Mouse (Mus musculus): Measurements from ENCODE around the gene Gpr27. TPM values are rescaled to one million over a fixed set of nuclear protein-coding genes. Genes with fewer than 3 reads are reported as not detected.

Gene Gpr27
- polyA plus RNA-seq (2014; fragmentation: Illumina TruSeq; extraction: RNeasy Lipid Tissue Mini Kit (QIAGEN cat#74804); ENCODE audit: low read depth, low replicate concordance): 4.3 TPM

GRCm38 (mm10) chr6:99692206-99692915, at the start of gene Gpr27:
TSS of gene Gpr27 (plus strand) at chr6:99692679.

GRCm38 (mm10) chr6:99666318-99667171, 25.9 kb upstream of the Gpr27 start, which contains the start of the genes Eif4e3 and Gm20696:
TSS of gene Eif4e3 (minus strand) at chr6:99666771.
TSS of gene Gm20696 (minus strand) at chr6:99666797.

DNA sequence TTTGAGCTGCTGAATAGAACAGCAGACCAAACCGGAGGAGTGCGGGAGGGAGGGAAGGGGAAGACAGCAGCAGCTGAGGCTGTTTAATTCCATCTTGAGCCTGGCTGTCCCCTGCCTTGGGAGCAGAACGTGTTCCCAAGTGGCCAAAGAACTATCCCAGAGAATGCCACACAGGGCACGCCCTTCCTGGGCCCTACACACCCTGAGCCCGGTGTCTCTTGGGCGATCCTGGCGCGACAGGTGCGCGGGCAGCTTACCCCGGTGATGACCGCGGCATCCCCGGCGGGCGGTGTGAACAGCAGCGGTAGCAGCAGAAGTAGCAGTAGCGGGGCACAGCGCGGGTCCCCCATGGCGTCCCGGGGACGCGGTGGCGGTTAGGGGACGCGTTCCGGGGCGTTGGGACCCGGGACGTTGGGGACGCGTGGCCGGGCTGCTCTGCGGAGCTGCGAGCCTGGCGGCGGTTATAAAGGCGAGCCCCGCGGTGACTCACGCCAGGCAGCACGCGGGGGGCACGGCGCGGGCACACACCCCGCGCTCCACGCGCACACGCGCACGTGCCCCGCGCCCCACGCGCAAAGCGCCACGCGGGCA, 33.6 kb downstream of the Gpr27 start, which contains the start of gene Prok2:
TSS of gene Prok2 (minus strand) at position 422 of the 591 bp plus-strand sequence.

Other genes with a start within 250 kb of the Gpr27 start
- 102 TPM for gene Foxp1, start 170.0 kb upstream of the Gpr27 start, polyA plus RNA-seq (2014; fragmentation: Illumina TruSeq; extraction: RNeasy Lipid Tissue Mini Kit (QIAGEN cat#74804); ENCODE audit: low read depth, low replicate concordance)
- 15.9 TPM for gene Eif4e3, start 25.9 kb upstream of the Gpr27 start, polyA plus RNA-seq (2014; fragmentation: Illumina TruSeq; extraction: RNeasy Lipid Tissue Mini Kit (QIAGEN cat#74804); ENCODE audit: low read depth, low replicate concordance)
- gene Gm20696, start 25.9 kb upstream of the Gpr27 start, polyA plus RNA-seq (2014; fragmentation: Illumina TruSeq; extraction: RNeasy Lipid Tissue Mini Kit (QIAGEN cat#74804); ENCODE audit: low read depth, low replicate concordance): 0.32 TPM
- gene Prok2, start 33.7 kb downstream of the Gpr27 start, polyA plus RNA-seq (2014; fragmentation: Illumina TruSeq; extraction: RNeasy Lipid Tissue Mini Kit (QIAGEN cat#74804); ENCODE audit: low read depth, low replicate concordance): not detected